Mouse (Mus musculus) v-Abl transformed pro-B cells (cell line): ENCODE results near the gene Cbl.
"Not testable (repeated sequence)": the region's sequence is repeated elsewhere in the genome, so short reads cannot be mapped to it uniquely, and the experiment has no call there.

Source experiments
- in situ Hi-C, 2 experiments: fragments of 400-800 bp; cut with MboI; formaldehyde crosslinking; loops; one replicate each; pipeline ENCODE4 v1.15.1; 2025; ENCODE audit not compliant: unreplicated experiment in 2 of 2

The Cbl gene

GRCm38 (mm10) chr9:44113105-44113789, 120.6 kb downstream of the Cbl start, which contains the start of the genes Gm49380 and Rnf26:
TSS of gene Gm49380 (minus strand) at chr9:44113500.
TSS of gene Rnf26 (minus strand) at chr9:44113517.
- in situ Hi-C loops: no loop called here

DNA sequence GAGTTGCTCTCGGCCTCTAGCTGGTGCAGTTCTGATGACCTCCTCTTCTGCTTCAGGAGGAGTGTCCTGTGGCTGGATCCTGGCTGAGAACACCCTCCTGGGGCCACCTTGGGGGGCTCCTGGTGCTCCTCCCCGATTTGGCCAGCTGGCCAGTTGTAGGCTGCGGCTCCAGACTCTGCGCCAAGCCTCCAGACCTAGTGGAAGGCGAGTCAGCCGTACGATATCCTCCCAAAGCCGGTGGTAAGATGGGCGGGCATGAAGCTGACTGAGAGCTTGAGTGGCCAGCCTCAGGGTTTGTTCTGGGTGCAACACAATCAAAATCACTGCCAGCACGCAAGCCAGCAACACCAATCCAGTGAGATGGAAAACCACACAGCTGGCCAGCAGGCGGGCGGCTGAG, 121.9 kb downstream of the Cbl start:
- in situ Hi-C loops: not testable (repeated sequence)

GRCm38 (mm10) chr9:44109360-44110095, 124.3 kb downstream of the Cbl start:
- in situ Hi-C loops: no loop called here

GRCm38 (mm10) chr9:44108269-44109055, 125.4 kb downstream of the Cbl start:
- in situ Hi-C loops: no loop called here

DNA sequence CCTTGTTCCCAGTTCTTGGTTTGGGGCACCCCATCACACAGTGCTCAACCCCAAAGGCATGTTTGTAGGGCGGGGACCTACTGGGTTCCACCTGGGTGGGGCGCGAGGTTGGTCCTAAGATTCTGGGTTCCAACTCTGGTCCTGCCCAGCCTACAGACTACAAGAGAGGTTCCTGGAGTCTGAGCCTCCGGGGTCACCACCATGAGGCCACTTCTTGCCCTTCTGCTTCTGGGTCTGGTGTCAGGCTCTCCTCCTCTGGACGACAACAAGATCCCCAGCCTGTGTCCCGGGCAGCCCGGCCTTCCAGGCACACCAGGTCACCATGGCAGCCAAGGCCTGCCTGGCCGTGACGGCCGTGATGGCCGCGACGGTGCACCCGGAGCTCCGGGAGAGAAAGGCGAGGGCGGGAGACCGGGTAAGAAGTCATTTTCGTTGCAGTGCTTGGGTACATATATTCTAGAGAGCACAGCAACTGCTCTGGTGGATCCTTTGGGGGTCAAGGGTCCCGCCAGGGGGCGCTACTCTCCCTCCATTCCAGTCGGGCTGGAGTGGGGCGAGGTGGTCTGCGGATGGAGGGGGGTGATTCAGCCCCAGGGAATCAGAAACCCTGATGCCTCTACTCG, 126.2 kb downstream of the Cbl start:
- in situ Hi-C loops: no loop called here

- in situ Hi-C loops: no loop called here
Observed at GRCm38 (mm10) chr9:44107110-44107509, 126.7 kb downstream of the Cbl start, which contains the start of gene C1qtnf5. TSS of gene C1qtnf5 (plus strand) at chr9:44107245.

DNA sequence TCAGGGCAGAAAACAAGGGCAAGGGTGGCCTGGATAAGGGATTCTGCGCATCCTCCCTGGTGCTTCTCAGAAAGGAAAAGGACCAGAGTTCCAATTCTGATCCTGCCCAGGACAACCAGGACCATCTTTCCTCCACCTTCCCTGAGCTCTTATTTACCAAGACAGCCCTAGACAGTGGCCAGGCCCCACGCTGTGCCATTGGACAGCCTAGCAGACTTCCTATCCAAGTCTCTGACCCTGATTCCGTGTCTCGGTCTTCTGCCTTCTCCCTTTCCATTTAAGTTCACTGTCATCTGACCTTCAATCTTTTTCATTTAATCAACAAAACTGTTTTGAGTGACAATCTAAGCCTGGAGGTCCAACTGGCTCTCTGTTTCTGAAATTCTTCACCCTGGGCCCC, 127.3 kb downstream of the Cbl start:
- in situ Hi-C loops: no loop called here

DNA sequence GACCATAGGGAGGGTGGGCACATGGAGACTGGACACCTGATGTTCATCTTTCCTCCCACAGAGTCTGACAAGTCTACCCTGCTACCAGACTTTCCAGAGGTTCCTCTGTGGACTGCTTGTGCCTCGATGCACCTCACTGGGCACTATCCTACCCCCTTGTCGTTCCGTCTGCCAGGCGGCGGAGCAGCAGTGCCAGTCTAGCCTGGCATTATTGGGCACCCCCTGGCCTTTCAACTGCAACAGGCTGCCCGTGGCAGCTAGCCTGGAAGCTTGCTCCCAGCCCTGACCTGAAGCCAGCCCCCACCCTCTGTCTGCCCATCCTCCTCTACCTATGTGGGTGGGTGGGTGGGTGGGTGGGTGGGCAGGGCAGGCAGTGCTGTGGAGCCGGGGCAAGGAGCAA, 127.7 kb downstream of the Cbl start:
- in situ Hi-C loops: no loop called here

- in situ Hi-C loops: no loop called here
Observed at GRCm38 (mm10) chr9:44105781-44106180, 128.1 kb downstream of the Cbl start.

- in situ Hi-C loops: no loop called here
Observed at GRCm38 (mm10) chr9:44104881-44105280, 129.0 kb downstream of the Cbl start.

DNA sequence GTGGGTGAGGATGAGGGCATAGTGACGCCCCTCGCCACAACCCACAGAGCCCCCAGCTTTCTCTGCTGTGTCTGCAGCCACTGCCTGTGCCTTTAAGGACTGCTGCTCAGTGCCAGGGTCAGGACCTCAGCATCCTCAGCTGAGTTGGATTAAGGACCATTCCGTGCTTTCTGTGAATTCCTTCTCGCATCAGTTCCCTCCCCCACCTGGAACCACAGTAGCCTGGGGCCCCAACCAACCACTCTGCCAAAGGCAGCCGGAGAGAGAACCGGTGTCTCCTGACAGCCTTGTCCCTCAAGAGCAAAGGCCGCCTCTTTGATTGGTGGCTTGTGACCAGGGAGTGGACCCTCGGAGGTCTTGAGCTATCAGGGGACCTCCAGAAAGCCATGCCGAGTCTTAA, 132.4 kb downstream of the Cbl start, which contains the start of gene Mfrp:
Mfrp (plus strand) TSS at position 240 of the 400 bp plus-strand sequence.
- in situ Hi-C loops: no loop called here

- in situ Hi-C loops: loop anchor here (25.0 kb wide), 1 partner anchor 759 kb away; no protein-coding TSS in a partner anchor
Observed at GRCm38 (mm10) chr9:44096536-44096935, 137.3 kb downstream of the Cbl start.

DNA sequence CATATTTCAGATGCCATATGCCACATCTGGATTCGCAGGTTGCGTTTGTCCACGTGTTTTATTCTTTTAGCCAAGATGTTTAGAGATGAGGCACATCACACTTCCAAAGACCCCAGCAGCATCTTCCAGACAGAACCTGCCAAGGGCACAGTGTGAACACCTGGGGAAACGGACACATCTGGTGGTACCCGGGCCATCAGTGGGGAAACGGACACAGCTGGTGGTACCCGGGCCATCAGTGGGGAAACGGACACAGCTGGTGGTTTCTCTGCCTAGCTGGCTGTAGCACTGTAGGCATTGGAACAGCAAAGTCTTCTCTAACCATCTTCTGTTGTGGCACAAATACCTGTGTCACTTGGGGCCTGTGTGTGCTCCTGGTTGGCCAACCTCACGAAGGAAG, 138.1 kb downstream of the Cbl start:
- in situ Hi-C loops: loop anchor here (25.0 kb wide), 1 partner anchor 758 kb away; no protein-coding TSS in a partner anchor

- in situ Hi-C loops: loop anchor here (5.0 to 25.0 kb wide), 2 partner anchors 107 to 757 kb away; no protein-coding TSS in a partner anchor
Observed at GRCm38 (mm10) chr9:44094737-44095136, 139.1 kb downstream of the Cbl start.

- in situ Hi-C loops: loop anchor here (5.0 to 25.0 kb wide), 2 partner anchors 107 to 757 kb away; no protein-coding TSS in a partner anchor
Observed at GRCm38 (mm10) chr9:44093612-44094503, 140.0 kb downstream of the Cbl start.
